Mouse (Mus musculus): ENCODE measurements around the gene Dnph1.

DNA sequence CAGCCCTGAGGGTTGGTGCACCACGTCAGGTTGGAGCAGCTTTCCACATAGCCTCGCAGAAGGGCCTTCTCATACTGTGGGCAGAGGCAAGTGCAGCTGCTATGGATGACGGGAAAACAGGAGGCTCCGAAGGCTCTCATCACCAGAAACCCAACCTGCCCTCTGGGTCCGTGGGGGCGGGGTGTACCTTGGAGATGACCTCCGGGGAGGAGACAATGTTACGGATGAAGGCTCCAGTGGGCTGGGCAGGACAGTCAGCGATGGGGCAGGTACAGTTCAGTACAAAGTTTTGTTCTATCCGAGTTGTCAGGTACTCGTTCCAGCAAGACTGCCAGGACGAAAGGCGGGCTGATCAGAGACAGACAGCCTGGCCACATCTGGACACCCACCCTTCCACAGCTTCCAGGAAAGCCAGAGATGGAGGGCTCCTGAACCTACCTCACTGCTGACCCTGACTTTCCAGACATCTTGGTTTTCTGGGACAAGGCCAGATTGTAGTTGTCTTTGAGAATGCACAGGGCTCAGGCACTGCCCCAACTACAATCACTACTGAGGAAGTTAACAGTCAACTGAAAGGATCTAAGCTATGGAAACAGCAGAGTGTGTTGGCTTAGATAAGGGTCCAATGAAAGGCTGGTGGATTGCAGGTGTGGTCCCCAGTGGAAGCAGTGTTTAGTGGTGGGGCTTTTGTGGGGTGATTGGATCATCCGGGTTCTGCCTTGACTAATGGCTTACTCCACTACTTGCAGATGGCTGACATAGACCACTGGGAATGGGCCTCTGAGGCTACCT is 7.5 kb downstream of the Dnph1 start:
- TF ChIP-seq CTCF (IDR thresholded peaks at IDR 0.05; ENCODE audit: low read depth), result no peak
- TF ChIP-seq EP300 (IDR thresholded peaks at IDR 0.05; ENCODE audit: low read depth), result no peak
